Mouse (Mus musculus): ENCODE data around the gene C2cd3.
A peak's percentile ranks its signal among the peaks of the same experiment; 100 is the strongest.
"Not testable (repeated sequence)": the region's sequence is repeated elsewhere in the genome, so short reads cannot be mapped to it uniquely, and the experiment has no call there.

Gene C2cd3

DNA sequence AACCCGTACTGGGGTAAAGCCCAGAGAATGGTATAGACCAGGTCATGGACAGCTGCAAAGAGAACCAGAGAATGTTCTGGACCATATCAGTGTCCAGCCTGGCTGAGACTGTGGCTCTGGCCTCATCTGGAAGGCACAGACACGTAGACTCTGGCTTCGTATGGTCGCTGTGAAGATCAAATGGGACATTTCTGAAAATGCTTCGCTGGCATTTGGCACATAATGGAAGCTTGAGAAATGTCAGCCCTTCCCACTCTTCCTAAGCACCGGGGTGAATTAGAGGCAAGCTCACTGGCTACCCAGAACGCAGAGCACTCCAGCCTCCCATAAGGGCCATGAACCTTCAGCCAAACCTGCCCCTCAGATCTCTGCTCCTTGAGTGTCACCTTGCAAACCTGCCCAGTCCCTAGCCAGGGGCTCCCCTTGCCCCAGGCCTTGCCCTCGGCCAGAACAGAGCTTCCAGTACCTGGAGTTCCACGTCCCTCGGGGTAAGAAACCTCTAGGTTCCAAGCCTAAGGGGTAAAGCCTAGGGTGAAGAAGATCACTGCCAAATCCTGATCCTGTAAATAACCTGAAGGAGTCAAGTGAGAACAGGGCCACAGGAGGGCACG is 98.9 kb downstream of the C2cd3 start:
- no peak for DNase-seq (ENCODE audit: low spot score in 2 of 2)

DNA sequence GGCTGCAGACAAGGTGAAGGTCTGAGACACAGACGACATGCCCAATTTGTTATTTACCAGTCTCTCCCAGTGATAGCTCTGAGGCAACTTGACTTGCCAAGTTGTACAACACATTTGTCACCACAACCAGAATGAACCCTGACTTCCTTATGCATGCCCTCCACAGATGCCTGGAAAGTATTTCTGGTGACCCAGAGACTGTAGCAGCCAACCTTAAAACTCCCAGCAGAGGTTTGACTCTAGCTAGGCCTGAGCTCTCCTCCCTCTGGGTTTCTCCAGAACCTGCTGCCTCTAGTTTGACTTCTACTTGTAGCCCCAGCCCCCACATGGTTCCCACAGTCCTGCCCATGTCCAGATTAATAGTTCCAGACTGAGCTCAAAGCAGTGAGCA is 99.4 kb downstream of the C2cd3 start:
- DNase-seq (ENCODE audit: low spot score in 2 of 2): no peak

DNA sequence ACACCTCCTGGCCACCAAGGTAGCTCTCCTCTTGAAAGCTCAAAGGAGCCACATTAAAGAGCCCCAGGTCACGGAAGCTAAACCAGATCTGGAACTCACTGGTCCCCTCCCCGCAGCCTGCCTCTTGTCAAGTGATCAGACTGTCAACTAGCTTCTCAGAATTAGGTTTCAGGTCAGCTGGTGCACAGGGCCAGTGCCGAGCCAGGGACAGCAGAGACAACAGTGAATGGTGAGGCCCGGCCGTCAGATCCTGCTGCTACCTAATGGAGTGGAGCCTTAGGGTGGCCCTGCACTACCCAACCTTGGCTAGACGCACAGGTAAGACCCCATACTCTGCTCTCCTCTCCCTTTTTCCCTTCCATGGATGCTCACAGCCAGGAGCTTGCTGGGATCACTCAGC is 100.7 kb downstream of the C2cd3 start, which contains the start of gene Ucp3:
Gene Ucp3, plus strand, starts transcription at position 214 of the 400 bp plus-strand sequence.
- no peak for DNase-seq (ENCODE audit: low spot score in 2 of 2)

DNA sequence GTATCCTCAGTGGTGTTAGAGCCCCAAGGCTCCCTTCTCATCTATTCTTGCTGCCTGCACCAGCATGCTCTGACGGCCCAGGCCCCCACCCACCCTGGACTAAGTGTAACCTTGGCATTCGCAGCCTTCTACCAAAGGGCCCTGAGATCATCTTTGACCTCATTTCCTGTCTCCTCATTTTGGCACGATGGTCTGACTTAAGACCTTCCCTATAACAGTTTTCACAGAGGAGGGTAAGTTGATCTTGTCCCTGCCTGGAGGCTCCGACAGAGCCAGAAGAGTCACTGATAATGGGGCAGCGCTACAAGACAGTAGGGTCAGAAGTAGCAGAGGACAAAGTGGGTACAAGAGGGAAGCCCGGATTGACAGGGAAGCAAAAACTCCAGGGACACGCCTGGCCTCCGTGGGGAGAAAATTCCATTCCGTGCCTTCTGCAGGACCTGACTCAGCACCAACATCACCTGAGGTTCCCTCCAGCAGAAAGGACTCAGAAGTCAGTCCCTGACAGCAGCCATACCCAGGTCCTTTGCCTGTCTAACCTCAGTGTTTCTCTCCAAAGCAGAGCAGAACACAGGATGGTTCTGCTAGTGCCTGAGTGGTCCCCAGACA is 101.9 kb downstream of the C2cd3 start:
- no peak for DNase-seq (ENCODE audit: low spot score in 2 of 2)

DNA sequence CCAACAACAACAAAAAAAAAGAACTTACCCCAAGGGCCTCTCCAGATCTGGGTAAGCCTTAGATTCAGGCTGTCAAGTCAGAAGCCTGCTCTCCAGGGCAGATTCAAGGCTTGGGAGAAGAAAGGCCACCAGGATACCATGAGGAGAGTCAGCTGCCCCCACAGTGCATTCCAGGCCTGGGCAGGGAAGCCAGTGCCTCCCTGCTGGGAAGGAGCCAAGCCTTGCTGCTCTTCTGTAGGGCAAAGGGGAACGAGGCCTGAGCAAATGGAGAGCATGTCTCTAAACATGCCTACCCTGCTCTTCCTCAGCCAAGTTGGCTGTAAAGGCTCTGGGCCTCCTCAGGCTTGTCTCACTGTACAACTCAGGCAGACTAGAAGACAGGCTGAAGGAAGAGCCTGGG is 102.6 kb downstream of the C2cd3 start:
- DNase-seq (ENCODE audit: low spot score in 2 of 2): no peak

GRCm38 (mm10) chr7:100479100-100479822 is 107.2 kb downstream of the C2cd3 start:
- no peak for DNase-seq (ENCODE audit: low spot score in 2 of 2)

GRCm38 (mm10) chr7:100479823-100480164 is 107.8 kb downstream of the C2cd3 start:
- no peak for DNase-seq (ENCODE audit: low spot score in 2 of 2)

DNA sequence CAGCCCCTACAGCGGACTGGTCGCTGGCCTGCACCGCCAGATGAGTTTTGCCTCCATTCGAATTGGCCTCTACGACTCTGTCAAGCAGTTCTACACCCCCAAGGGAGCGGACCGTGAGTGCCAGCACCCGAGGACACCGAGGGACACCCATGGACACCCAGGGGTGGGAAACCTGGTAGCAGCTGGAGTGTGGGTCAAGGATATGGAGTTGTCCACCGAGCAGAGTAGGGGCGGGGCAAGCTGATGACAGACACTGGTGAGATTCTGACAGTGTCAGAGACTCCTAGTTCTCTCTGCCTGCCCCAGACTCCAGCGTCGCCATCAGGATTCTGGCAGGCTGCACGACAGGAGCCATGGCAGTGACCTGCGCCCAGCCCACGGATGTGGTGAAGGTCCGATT is 108.1 kb downstream of the C2cd3 start:
- no peak for DNase-seq (ENCODE audit: low spot score in 2 of 2)

DNA sequence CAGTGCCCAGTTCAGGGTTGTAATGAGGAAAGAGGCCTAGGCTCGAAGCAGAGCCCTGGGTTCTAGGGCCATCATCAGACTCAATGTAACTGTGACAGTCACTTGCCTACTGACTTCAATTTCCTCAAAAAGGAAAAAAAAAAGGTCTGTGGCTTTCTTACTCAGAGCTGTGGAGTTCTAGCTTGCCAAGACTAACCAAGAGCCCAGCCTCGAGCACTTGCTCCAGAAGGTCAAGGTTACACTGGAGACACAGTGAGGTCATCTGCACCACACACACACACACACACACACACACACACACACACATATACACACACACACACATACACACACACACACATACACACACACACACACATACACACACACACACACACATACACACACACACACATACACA is 110.0 kb downstream of the C2cd3 start:
- not testable (repeated sequence) for DNase-seq (ENCODE audit: low spot score in 2 of 2)

DNA sequence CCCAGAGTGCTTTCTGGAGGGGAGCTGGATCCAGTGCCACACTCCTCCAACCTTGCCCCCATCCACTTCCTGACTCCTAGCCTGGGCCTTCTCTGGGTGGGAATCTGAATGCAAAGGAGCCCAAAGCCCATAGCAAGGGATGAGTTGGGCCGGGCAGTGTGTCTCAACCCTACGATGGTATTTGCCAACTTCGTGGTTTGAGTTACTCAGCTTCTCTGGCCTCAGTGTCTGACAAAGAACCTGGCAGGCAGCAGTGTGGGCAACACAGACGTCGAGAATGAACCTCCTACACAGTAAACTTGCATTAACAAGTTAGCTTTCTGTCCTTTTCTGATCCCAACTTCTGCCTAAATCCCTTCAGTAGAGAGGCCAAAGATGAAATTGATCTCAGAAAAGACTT is 112.5 kb downstream of the C2cd3 start:
- no peak for DNase-seq (ENCODE audit: low spot score in 2 of 2)

DNA sequence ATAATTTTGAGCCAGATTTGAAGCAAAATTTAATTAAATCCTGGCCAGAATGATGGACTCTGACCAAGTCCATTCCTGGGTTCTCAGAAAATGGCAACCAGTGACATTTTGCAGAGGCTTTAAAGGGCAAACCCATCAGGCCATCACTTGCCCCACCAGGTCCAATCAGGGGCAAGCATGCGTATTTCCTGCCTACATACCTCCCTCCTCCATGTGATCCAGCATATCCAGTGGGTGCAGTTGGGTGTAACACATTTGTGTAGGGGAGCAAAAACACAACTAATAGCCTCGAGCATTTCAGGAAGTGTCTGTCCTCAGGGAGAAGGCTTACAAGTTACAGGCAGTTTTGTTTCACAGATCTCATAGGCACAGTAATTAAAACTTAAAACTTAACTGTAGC is 115.3 kb downstream of the C2cd3 start:
- DNase-seq (ENCODE audit: low spot score in 2 of 2): no peak

GRCm38 (mm10) chr7:100488474-100489048 is 116.5 kb downstream of the C2cd3 start:
- no peak for DNase-seq (ENCODE audit: low spot score in 2 of 2)

DNA sequence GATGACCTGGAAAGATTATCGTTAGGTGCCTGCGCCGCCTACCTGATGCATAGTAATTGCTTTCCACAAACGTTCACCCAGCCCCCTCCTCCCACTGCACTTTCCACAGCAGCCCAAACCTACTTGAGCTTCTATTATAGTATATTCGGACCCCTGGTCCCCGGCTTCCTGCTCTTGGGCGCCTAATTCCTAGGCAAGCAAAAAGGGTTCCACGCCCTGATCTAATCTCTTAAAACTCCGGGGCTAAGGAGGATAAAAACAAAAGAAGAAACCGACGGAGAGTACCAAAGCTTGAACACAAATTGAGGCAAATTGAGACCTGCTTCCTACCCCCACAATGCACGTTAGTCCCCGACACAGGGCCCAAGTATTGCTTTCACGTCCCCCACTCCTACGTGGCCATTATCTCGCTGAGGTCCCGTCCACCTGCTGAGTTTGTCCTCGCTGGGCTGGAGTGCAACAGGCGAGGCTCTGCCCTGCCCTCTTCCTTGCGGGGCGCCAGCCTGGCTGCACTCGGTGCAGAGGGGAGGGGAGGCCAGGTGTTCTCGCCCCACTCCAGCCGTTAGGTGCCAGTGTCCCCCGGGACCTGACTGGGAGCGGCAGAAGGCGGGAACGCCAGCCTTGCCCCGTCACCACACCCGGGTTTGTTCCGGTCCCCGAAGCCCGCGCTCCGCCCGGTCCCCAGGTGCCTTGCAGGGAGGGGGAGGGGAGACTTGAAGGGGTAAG is 120.5 kb downstream of the C2cd3 start:
- no peak for DNase-seq (ENCODE audit: low spot score in 2 of 2)

DNA sequence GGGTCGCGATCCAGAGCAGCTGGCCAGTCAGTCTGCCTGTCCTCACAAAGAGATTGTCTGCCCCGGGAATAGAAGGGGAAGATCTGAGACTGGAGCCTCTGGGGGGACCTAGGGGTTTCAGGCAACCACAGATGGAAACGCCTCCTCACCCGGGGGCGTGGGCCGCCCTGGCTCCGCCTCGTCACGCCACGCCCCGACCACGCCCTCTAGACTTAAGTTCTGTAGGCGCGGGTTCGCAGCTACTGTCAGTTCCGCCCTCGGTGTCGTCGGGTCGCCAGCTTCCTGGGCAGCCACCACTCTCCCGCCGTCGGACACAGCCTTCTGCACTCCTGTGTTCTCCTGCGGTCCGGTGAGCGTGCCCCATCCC is 121.1 kb downstream of the C2cd3 start, which contains the start of gene Ucp2:
Gene Ucp2, plus strand, starts transcription at position 221 of the 367 bp plus-strand sequence.
- DNase-seq (ENCODE audit: low spot score in 2 of 2): peak; percentile 48 to 59

DNA sequence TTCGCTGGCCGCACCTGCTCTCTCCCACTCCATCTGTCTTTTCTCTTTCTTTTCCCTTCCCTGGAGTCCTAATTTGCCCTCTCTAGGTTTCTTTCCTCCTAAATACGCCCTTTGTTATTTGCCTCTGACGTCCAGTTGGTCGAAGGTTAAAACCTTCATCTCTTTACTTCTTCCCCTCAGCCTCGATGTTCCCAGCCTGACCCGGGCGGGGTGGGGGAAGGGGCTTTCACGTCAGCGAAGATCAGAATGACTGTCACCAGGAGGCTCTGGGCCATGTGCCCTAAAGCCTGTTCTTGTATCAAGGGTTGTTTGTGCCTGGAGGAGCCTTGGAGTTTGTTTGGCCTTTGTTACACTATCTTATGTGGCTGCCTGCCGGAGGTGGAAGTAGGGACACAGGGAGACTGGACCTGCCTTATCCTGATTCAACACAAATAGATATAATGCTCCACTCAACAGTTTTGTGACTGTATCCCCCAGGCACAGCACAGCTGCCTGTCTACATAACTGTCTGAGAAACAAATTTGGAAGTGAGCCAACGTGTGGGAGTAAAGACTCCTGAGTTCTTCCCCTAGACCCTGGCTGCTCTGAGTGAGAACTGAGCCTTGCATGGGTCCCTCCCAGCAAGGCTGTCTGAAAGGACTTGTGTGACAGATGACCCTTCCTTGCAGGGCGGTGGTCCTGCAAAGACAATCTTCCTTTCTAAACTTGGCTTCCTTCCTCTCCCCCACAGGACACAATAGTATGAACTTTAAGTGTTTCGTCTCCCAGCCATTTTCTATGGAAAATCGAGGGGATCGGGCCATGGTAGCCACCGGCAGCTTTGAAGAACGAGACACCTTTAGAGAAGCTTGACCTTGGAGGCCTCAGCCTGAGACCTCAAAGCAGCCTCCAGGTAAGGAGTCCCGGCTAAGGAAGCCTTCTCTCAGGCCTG is 121.7 kb downstream of the C2cd3 start:
- no peak for DNase-seq (ENCODE audit: low spot score in 2 of 2)

- no peak for DNase-seq (ENCODE audit: low spot score in 2 of 2)
Measured at GRCm38 (mm10) chr7:100494415-100494831, 122.4 kb downstream of the C2cd3 start.

- DNase-seq (ENCODE audit: low spot score in 2 of 2): no peak
Measured at GRCm38 (mm10) chr7:100495042-100495441, 123.0 kb downstream of the C2cd3 start.

GRCm38 (mm10) chr7:100495581-100496251 is 123.7 kb downstream of the C2cd3 start:
- peak; percentile 67 to 69 for DNase-seq (ENCODE audit: low spot score in 2 of 2)

DNA sequence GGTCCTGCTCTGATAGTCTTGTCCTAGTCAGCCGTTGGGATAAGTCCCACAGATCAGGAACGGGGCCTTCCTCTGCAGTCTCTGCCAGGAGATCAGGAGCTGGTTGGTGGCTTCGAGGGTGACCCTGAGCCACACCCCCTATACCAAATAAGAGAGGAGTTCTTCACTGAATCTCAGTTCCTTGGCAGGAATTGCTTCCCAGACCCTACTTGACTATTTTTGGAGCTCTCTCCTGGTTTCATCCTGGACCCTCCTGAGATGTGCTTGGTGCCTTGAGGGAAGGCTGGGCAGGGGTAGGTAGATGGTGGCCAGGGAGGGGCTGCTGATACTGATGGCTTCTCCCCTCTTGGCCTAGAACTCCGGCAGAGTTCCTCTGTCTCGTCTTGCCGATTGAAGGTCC is 124.3 kb downstream of the C2cd3 start:
- no peak for DNase-seq (ENCODE audit: low spot score in 2 of 2)

- DNase-seq (ENCODE audit: low spot score in 2 of 2): no peak
Measured at GRCm38 (mm10) chr7:100496791-100497190, 124.8 kb downstream of the C2cd3 start.

Measured in right cerebral cortex, adult 2 months (tissue).